ENCODE assay signal across 10 mouse cellular contexts in the genomic region with DNA sequence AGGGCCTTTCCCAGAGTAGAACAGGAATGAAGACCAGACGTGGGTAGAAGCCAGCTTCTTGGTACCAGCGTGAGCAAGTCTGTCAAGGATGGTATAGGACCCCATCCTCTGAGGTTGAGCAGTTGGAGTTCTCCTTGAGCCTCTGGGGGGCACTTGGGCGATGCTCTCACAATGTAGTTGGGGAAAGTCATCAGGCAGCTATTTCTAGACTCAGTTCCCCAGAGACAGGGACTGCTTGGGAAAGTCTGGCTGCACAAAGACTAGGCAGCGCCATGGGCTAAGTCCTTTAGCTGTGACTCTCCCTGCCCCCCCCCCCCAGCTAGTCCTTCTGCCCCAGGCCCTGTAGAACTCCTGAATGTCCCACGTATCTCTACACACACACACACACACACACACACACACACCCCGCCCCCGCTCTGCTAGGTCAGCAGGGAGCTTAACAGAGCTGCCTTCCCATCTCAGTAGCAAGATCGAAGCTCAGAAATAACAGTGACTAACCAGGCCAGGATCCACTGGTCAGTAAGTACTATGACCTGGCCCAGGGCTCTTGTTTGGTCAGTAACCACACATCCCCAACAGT. TPM values are rescaled to one million over a fixed set of nuclear protein-coding genes. Genes with fewer than 3 reads are reported as not detected.
A peak's percentile ranks its signal among the peaks of the same experiment; 100 is the strongest.
DNase-seq lines count a peak whose midpoint lies in the region; ATAC-seq and TF ChIP-seq lines count a peak whose summit lies in the region.
"Had no signal": no experiment of that assay in that cellular context is flagged by ENCODE, and none has a peak within 500 bp of the region (broad histone marks: within the 10 kb centered on the region; RNA-seq: fewer than 3 reads in every experiment).

No protein-coding gene starts in this region.

- peaks cover 24% of the 10 kb centered on the region for H3K4me1 ChIP-seq in midbrain, embryonic 14.5 days (ENCODE audit: control insufficient read depth, insufficient read depth, low read length)
- peaks cover 18% of the 10 kb centered on the region for H3K4me1 ChIP-seq in midbrain, embryonic 16.5 days (ENCODE audit: control insufficient read depth, insufficient read depth, low read length)
- H3K4me1 ChIP-seq in intestine, embryonic 15.5 days (replicated peaks), result peaks cover 40% of the 10 kb centered on the region
- peaks cover 15% of the 10 kb centered on the region for H3K4me1 ChIP-seq in stomach, postnatal 0 days (replicated peaks; ENCODE audit: control insufficient read depth, insufficient read depth)

- 51% methylated on average over 8 of the region's 8 CpGs for WGBS in midbrain, embryonic 14.5 days
- 51% methylated on average over 8 of the region's 8 CpGs for WGBS in midbrain, embryonic 16.5 days
- 73% methylated on average over 8 of the region's 8 CpGs for WGBS in intestine, embryonic 15.5 days
- WGBS in stomach, postnatal 0 days, result 60% methylated on average over 8 of the region's 8 CpGs

- no peak for TF ChIP-seq EP300 in stomach, postnatal 0 days (optimal IDR thresholded peaks at IDR 0.05)

- intact Hi-C loops in left cerebral cortex, postnatal 25 days (cut with DNase I), result no loop called here

- no peak for TF ChIP-seq CTCF in stomach, postnatal 0 days (IDR thresholded peaks at IDR 0.05; ENCODE audit: low read depth)

- ATAC-seq in midbrain, embryonic 14.5 days (ENCODE audit: low FRiP score, low TSS enrichment), result no peak
- no peak for ATAC-seq in midbrain, embryonic 16.5 days
- ATAC-seq in intestine, embryonic 15.5 days, result no peak
- ATAC-seq in stomach, postnatal 0 days (ENCODE audit: low FRiP score, low TSS enrichment), result no peak

- peaks cover 13% of the 10 kb centered on the region; the same call in 1 of the 2 replicates for H3K36me3 ChIP-seq in midbrain, embryonic 14.5 days (ENCODE audit: control insufficient read depth, insufficient read depth, low read length)
- H3K36me3 ChIP-seq in midbrain, embryonic 16.5 days (ENCODE audit: control insufficient read depth, insufficient read depth, low read length), result no peaks in the 10 kb centered on the region; the same call in 1 of the 2 replicates
- H3K36me3 ChIP-seq in intestine, embryonic 15.5 days, result peaks cover 12% of the 10 kb centered on the region
- H3K36me3 ChIP-seq in stomach, postnatal 0 days (ENCODE audit: control insufficient read depth, insufficient read depth, low read length), result no peaks in the 10 kb centered on the region; the same call in 1 of the 2 replicates

- peak; percentile 98 for DNase-seq in heart, adult 11 months
- DNase-seq in heart, postnatal 4 days, result no peak
- DNase-seq in midbrain, embryonic 14.5 days, result peak; percentile 46
- DNase-seq in stomach, postnatal 0 days (ENCODE audit: low spot score), result no peak
- DNase-seq in left cerebral cortex, postnatal 25 days (ENCODE audit: low spot score in 2 of 2), result no peak
- no peak for DNase-seq in ovary, postnatal 10 days (ENCODE audit: low spot score)
- DNase-seq: left cerebral cortex, postnatal 4 days had no signal

- H3K4me3 ChIP-seq in midbrain, embryonic 14.5 days (replicated peaks; ENCODE audit: low read depth, low read length), result no peak overlapping the region
- H3K4me3 ChIP-seq in midbrain, embryonic 16.5 days (ENCODE audit: low read depth, low read length), result no peak overlapping the region
- H3K4me3 ChIP-seq in intestine, embryonic 15.5 days (replicated peaks), result no peak overlapping the region
- no peak overlapping the region for H3K4me3 ChIP-seq in stomach, postnatal 0 days (ENCODE audit: low read depth, low read length)

- no peaks in the 10 kb centered on the region for H3K27me3 ChIP-seq in midbrain, embryonic 14.5 days (ENCODE audit: control insufficient read depth, insufficient read depth, low read length)
- H3K27me3 ChIP-seq in midbrain, embryonic 16.5 days (ENCODE audit: control insufficient read depth, insufficient read depth, low read depth, low read length), result no peaks in the 10 kb centered on the region
- H3K27me3 ChIP-seq in intestine, embryonic 15.5 days (replicated peaks), result no peaks in the 10 kb centered on the region
- H3K27me3 ChIP-seq in stomach, postnatal 0 days (ENCODE audit: control insufficient read depth, insufficient read depth, low read length), result no peaks in the 10 kb centered on the region

- no peak overlapping the region for H3K4me2 ChIP-seq in midbrain, embryonic 14.5 days (ENCODE audit: low read length)
- H3K4me2 ChIP-seq in midbrain, embryonic 16.5 days (ENCODE audit: low read length), result no peak overlapping the region
- H3K4me2 ChIP-seq in intestine, embryonic 15.5 days (replicated peaks), result peak overlapping the region; percentile 5; the same call in 1 of the 2 replicates
- H3K4me2 ChIP-seq in stomach, postnatal 0 days (replicated peaks; ENCODE audit: low read depth), result no peak overlapping the region

- no peaks in the 10 kb centered on the region for H3K9me3 ChIP-seq in midbrain, embryonic 14.5 days (ENCODE audit: control insufficient read depth, low read length)
- H3K9me3 ChIP-seq in midbrain, embryonic 16.5 days (replicated peaks; ENCODE audit: control insufficient read depth, low read length, poor library complexity, severe bottlenecking), result no peaks in the 10 kb centered on the region
- no peaks in the 10 kb centered on the region for H3K9me3 ChIP-seq in intestine, embryonic 15.5 days
- H3K9me3 ChIP-seq in stomach, postnatal 0 days (ENCODE audit: control insufficient read depth, low read length), result no peaks in the 10 kb centered on the region

- no peak overlapping the region for H3K9ac ChIP-seq in midbrain, embryonic 14.5 days (replicated peaks; ENCODE audit: low read length)
- H3K9ac ChIP-seq in midbrain, embryonic 16.5 days (ENCODE audit: low read depth, low read length), result no peak overlapping the region; the same call in 1 of the 2 replicates
- no peak overlapping the region for H3K9ac ChIP-seq in intestine, embryonic 15.5 days
- H3K9ac ChIP-seq in stomach, postnatal 0 days (ENCODE audit: low read length), result peak overlapping the region; percentile 31; the same call in 1 of the 2 replicates

- H3K27ac ChIP-seq in midbrain, embryonic 14.5 days (replicated peaks; ENCODE audit: low read depth, low read length), result 0 out of 2 replicates have a peak overlapping the region, but pooled peaks have one; percentile 13
- H3K27ac ChIP-seq in midbrain, embryonic 16.5 days (ENCODE audit: low read length), result no peak overlapping the region
- H3K27ac ChIP-seq in intestine, embryonic 15.5 days, result 0 out of 2 replicates have a peak overlapping the region, but pooled peaks have one; percentile 11
- H3K27ac ChIP-seq in stomach, postnatal 0 days (replicated peaks), result peak overlapping the region; percentile 67

RNA-seq across cellular contexts. Expression of a gene that starts 3.4 kb away (rescaled TPM):
- 1 to 10 TPM; 4.8 to 5.3 TPM for total RNA-seq in heart, postnatal 4 days (2021)
- 3.0 and 6.1 TPM in 2 replicates for polyA plus RNA-seq in midbrain, embryonic 14.5 days (2014; fragmentation: Nextera tagmentation; extraction: Ambion mirVana)
- 5.3 and 6.0 TPM in 2 replicates for polyA plus RNA-seq in midbrain, embryonic 16.5 days (2015; fragmentation: Nextera tagmentation; extraction: Ambion mirVana)
- 5.6 and 6.5 TPM in 2 replicates for polyA plus RNA-seq in intestine, embryonic 15.5 days (2015; fragmentation: Nextera tagmentation; extraction: Ambion mirVana)
- 2.0 and 2.2 TPM in 2 replicates for polyA plus RNA-seq in stomach, postnatal 0 days (2015; fragmentation: Nextera tagmentation; extraction: Ambion mirVana)
- 1 to 10 TPM; 2.9 to 3.0 TPM for total RNA-seq in left cerebral cortex, postnatal 25 days (2021)

RNA-seq across cellular contexts. Expression of a gene that starts 37.5 kb away (rescaled TPM):
- not detected for total RNA-seq in heart, postnatal 4 days (2021)
- polyA plus RNA-seq in midbrain, embryonic 14.5 days (2014; fragmentation: Nextera tagmentation; extraction: Ambion mirVana), result not detected in 2 replicates
- polyA plus RNA-seq in midbrain, embryonic 16.5 days (2015; fragmentation: Nextera tagmentation; extraction: Ambion mirVana), result not detected in 2 replicates
- polyA plus RNA-seq in intestine, embryonic 15.5 days (2015; fragmentation: Nextera tagmentation; extraction: Ambion mirVana), result not detected in 2 replicates
- polyA plus RNA-seq in stomach, postnatal 0 days (2015; fragmentation: Nextera tagmentation; extraction: Ambion mirVana), result not detected in 2 replicates
- total RNA-seq in left cerebral cortex, postnatal 25 days (2021), result not detected
- total RNA-seq: left cerebral cortex, postnatal 4 days had no signal

RNA-seq across cellular contexts. Expression of a gene that starts 43.8 kb away (rescaled TPM):
- not detected for total RNA-seq in heart, postnatal 4 days (2021)
- polyA plus RNA-seq in midbrain, embryonic 14.5 days (2014; fragmentation: Nextera tagmentation; extraction: Ambion mirVana), result not detected in 2 replicates
- not detected in 2 replicates for polyA plus RNA-seq in midbrain, embryonic 16.5 days (2015; fragmentation: Nextera tagmentation; extraction: Ambion mirVana)
- not detected in 2 replicates for polyA plus RNA-seq in intestine, embryonic 15.5 days (2015; fragmentation: Nextera tagmentation; extraction: Ambion mirVana)
- not detected in 2 replicates for polyA plus RNA-seq in stomach, postnatal 0 days (2015; fragmentation: Nextera tagmentation; extraction: Ambion mirVana)
- total RNA-seq in left cerebral cortex, postnatal 25 days (2021), result not detected
- total RNA-seq: gastrocnemius, postnatal 36 days; left cerebral cortex, postnatal 4 days had no signal

RNA-seq across cellular contexts. Expression of a gene that starts 55.4 kb away (rescaled TPM):
- total RNA-seq in heart, postnatal 4 days (2021), result not detected
- not detected in 2 replicates for polyA plus RNA-seq in midbrain, embryonic 14.5 days (2014; fragmentation: Nextera tagmentation; extraction: Ambion mirVana)
- not detected in 2 replicates for polyA plus RNA-seq in midbrain, embryonic 16.5 days (2015; fragmentation: Nextera tagmentation; extraction: Ambion mirVana)
- polyA plus RNA-seq in intestine, embryonic 15.5 days (2015; fragmentation: Nextera tagmentation; extraction: Ambion mirVana), result not detected in 2 replicates
- polyA plus RNA-seq in stomach, postnatal 0 days (2015; fragmentation: Nextera tagmentation; extraction: Ambion mirVana), result 16.3 and 17.4 TPM in 2 replicates
- not detected for total RNA-seq in left cerebral cortex, postnatal 25 days (2021)
- total RNA-seq: left cerebral cortex, postnatal 4 days had no signal

Comparison
In these comparisons a context has a peak if more than half of its experiments do, and no peak if none do; other contexts are left out.
1. DNase-seq: peak in heart, adult 11 months (single experiment) and midbrain, embryonic 14.5 days (single experiment); none in heart, postnatal 4 days (single experiment), stomach, postnatal 0 days (single experiment), left cerebral cortex, postnatal 25 days (0 of 2) and ovary, postnatal 10 days (single experiment).